Mouse (Mus musculus): ENCODE data around the gene G6pc. TPM values are rescaled to one million over a fixed set of nuclear protein-coding genes. Genes with fewer than 3 reads are reported as not detected.
A peak's percentile ranks its signal among the peaks of the same experiment; 100 is the strongest.

Gene G6pc
- polyA plus RNA-seq, 1 experiment from 2014 or later: not detected

- no peak for ATAC-seq (ENCODE audit: low FRiP score, low read depth)
- peaks cover 22% of the 10 kb centered on the region for H3K4me1 ChIP-seq
- WGBS: 84% methylated on average over 9 of the region's 9 CpGs
- no peak overlapping the region for H3K4me3 ChIP-seq
- no peaks in the 10 kb centered on the region for H3K27me3 ChIP-seq (replicated peaks)
- no peak overlapping the region for H3K4me2 ChIP-seq (replicated peaks)
- H3K36me3 ChIP-seq: no peaks in the 10 kb centered on the region
- no peak overlapping the region for H3K9ac ChIP-seq
- H3K27ac ChIP-seq: no peak overlapping the region
- no peaks in the 10 kb centered on the region for H3K9me3 ChIP-seq
Observed at GRCm38 (mm10) chr11:101335685-101336084, 31.7 kb upstream of the G6pc start.

- H3K9ac ChIP-seq: 0 out of 2 replicates have a peak overlapping the region, but pooled peaks have one; percentile 23
- H3K36me3 ChIP-seq: no peaks in the 10 kb centered on the region
- peak; percentile 86 for ATAC-seq (ENCODE audit: low FRiP score, low read depth)
- WGBS: 0% methylated on average over 9 of the region's 9 CpGs
- H3K27me3 ChIP-seq (replicated peaks): no peaks in the 10 kb centered on the region
- peak overlapping the region; percentile 30 for H3K4me3 ChIP-seq
- peak overlapping the region; percentile 69 for H3K4me2 ChIP-seq (replicated peaks)
- no peak overlapping the region for H3K27ac ChIP-seq
- no peaks in the 10 kb centered on the region for H3K9me3 ChIP-seq
- peaks cover 22% of the 10 kb centered on the region for H3K4me1 ChIP-seq
Observed at GRCm38 (mm10) chr11:101338123-101338760, 29.1 kb upstream of the G6pc start.

- H3K27me3 ChIP-seq (replicated peaks): no peaks in the 10 kb centered on the region
- no peak for ATAC-seq (ENCODE audit: low FRiP score, low read depth)
- no peaks in the 10 kb centered on the region for H3K4me1 ChIP-seq
- H3K36me3 ChIP-seq: no peaks in the 10 kb centered on the region
- H3K4me3 ChIP-seq: no peak overlapping the region
- no peak overlapping the region for H3K9ac ChIP-seq
- no peaks in the 10 kb centered on the region for H3K9me3 ChIP-seq
- WGBS: 71% methylated on average over 10 of the region's 10 CpGs
- H3K4me2 ChIP-seq (replicated peaks): no peak overlapping the region
- H3K27ac ChIP-seq: no peak overlapping the region
Observed at GRCm38 (mm10) chr11:101347083-101347775, 20.1 kb upstream of the G6pc start.

GRCm38 (mm10) chr11:101348774-101349173 is 18.6 kb upstream of the G6pc start:
- Histone ChIP-seq H3K4me1 (no peaks in the 10 kb centered on the region), H3K36me3 (no peaks in the 10 kb centered on the region), H3K9ac (no peak overlapping the region), H3K4me3 (no peak overlapping the region), H3K4me2 (replicated peaks) (no peak overlapping the region), H3K27ac (no peak overlapping the region), H3K9me3 (no peaks in the 10 kb centered on the region), H3K27me3 (replicated peaks) (no peaks in the 10 kb centered on the region)
- no peak for ATAC-seq (ENCODE audit: low FRiP score, low read depth)
- WGBS: 79% methylated on average over 7 of the region's 7 CpGs

- no peak overlapping the region for H3K9ac ChIP-seq
Observed at GRCm38 (mm10) chr11:101349216-101349615, 18.1 kb upstream of the G6pc start.

GRCm38 (mm10) chr11:101351100-101351720 is 16.2 kb upstream of the G6pc start:
- no peaks in the 10 kb centered on the region for H3K4me1 ChIP-seq
- no peak overlapping the region for H3K4me2 ChIP-seq (replicated peaks)
- no peaks in the 10 kb centered on the region for H3K27me3 ChIP-seq (replicated peaks)
- no peaks in the 10 kb centered on the region for H3K9me3 ChIP-seq
- no peak overlapping the region for H3K9ac ChIP-seq
- no peak overlapping the region for H3K27ac ChIP-seq
- H3K36me3 ChIP-seq: no peaks in the 10 kb centered on the region
- H3K4me3 ChIP-seq: no peak overlapping the region
- no peak for ATAC-seq (ENCODE audit: low FRiP score, low read depth)
- WGBS: 74% methylated on average over 11 of the region's 11 CpGs

More at GRCm38 (mm10) chr11:101349216-101349615, 18.1 kb upstream of the G6pc start:
- Histone ChIP-seq H3K4me2 (replicated peaks) (no peak overlapping the region), H3K9me3 (no peaks in the 10 kb centered on the region), H3K4me3 (no peak overlapping the region), H3K27me3 (replicated peaks) (no peaks in the 10 kb centered on the region), H3K4me1 (no peaks in the 10 kb centered on the region), H3K36me3 (no peaks in the 10 kb centered on the region), H3K27ac (no peak overlapping the region)
- WGBS: 81% methylated on average over 3 of the region's 3 CpGs
- no peak for ATAC-seq (ENCODE audit: low FRiP score, low read depth)

GRCm38 (mm10) chr11:101351721-101352111 is 15.6 kb upstream of the G6pc start:
- Histone ChIP-seq H3K36me3 (no peaks in the 10 kb centered on the region), H3K9me3 (no peaks in the 10 kb centered on the region), H3K4me2 (replicated peaks) (no peak overlapping the region), H3K4me1 (no peaks in the 10 kb centered on the region), H3K27me3 (replicated peaks) (no peaks in the 10 kb centered on the region), H3K27ac (no peak overlapping the region), H3K9ac (no peak overlapping the region), H3K4me3 (no peak overlapping the region)
- 79% methylated on average over 3 of the region's 3 CpGs for WGBS
- ATAC-seq (ENCODE audit: low FRiP score, low read depth): no peak

GRCm38 (mm10) chr11:101353436-101353835 is 13.9 kb upstream of the G6pc start:
- 91% methylated on average over 12 of the region's 12 CpGs for WGBS
- Histone ChIP-seq H3K36me3 (no peaks in the 10 kb centered on the region), H3K27me3 (replicated peaks) (no peaks in the 10 kb centered on the region), H3K9me3 (no peaks in the 10 kb centered on the region), H3K9ac (no peak overlapping the region), H3K27ac (no peak overlapping the region), H3K4me3 (no peak overlapping the region), H3K4me1 (no peaks in the 10 kb centered on the region), H3K4me2 (replicated peaks) (no peak overlapping the region)
- no peak for ATAC-seq (ENCODE audit: low FRiP score, low read depth)

GRCm38 (mm10) chr11:101354438-101355010 is 12.8 kb upstream of the G6pc start:
- Histone ChIP-seq H3K9ac (no peak overlapping the region), H3K4me3 (no peak overlapping the region), H3K27ac (no peak overlapping the region), H3K36me3 (no peaks in the 10 kb centered on the region), H3K4me1 (no peaks in the 10 kb centered on the region), H3K4me2 (replicated peaks) (no peak overlapping the region), H3K9me3 (no peaks in the 10 kb centered on the region), H3K27me3 (replicated peaks) (no peaks in the 10 kb centered on the region)
- ATAC-seq (ENCODE audit: low FRiP score, low read depth): no peak
- WGBS: 83% methylated on average over 5 of the region's 5 CpGs

- H3K4me3 ChIP-seq: no peak overlapping the region
- H3K27ac ChIP-seq: no peak overlapping the region
- no peak overlapping the region for H3K9ac ChIP-seq
- no peak overlapping the region for H3K4me2 ChIP-seq (replicated peaks)
- ATAC-seq (ENCODE audit: low FRiP score, low read depth): no peak
- no peaks in the 10 kb centered on the region for H3K27me3 ChIP-seq (replicated peaks)
- no peaks in the 10 kb centered on the region for H3K9me3 ChIP-seq
- no peaks in the 10 kb centered on the region for H3K36me3 ChIP-seq
- H3K4me1 ChIP-seq: no peaks in the 10 kb centered on the region
- WGBS: 93% methylated on average over 2 of the region's 2 CpGs
Observed at GRCm38 (mm10) chr11:101355916-101356315, 11.4 kb upstream of the G6pc start.

- H3K4me3 ChIP-seq: no peak overlapping the region
- 86% methylated on average over 3 of the region's 3 CpGs for WGBS
Observed at GRCm38 (mm10) chr11:101357505-101358182, 9.7 kb upstream of the G6pc start.

GRCm38 (mm10) chr11:101359776-101360175 is 7.6 kb upstream of the G6pc start:
- no peaks in the 10 kb centered on the region for H3K36me3 ChIP-seq
- ATAC-seq (ENCODE audit: low FRiP score, low read depth): no peak
- H3K27ac ChIP-seq: no peak overlapping the region
- H3K4me1 ChIP-seq: no peaks in the 10 kb centered on the region
- H3K9me3 ChIP-seq: no peaks in the 10 kb centered on the region
- no peak overlapping the region for H3K9ac ChIP-seq
- 71% methylated on average over 9 of the region's 9 CpGs for WGBS
- no peaks in the 10 kb centered on the region for H3K27me3 ChIP-seq (replicated peaks)
- H3K4me3 ChIP-seq: no peak overlapping the region
- H3K4me2 ChIP-seq (replicated peaks): no peak overlapping the region

More at GRCm38 (mm10) chr11:101357505-101358182, 9.7 kb upstream of the G6pc start:
- Histone ChIP-seq H3K9me3 (no peaks in the 10 kb centered on the region), H3K4me2 (replicated peaks) (no peak overlapping the region), H3K27ac (no peak overlapping the region), H3K9ac (no peak overlapping the region), H3K36me3 (no peaks in the 10 kb centered on the region), H3K27me3 (replicated peaks) (no peaks in the 10 kb centered on the region), H3K4me1 (no peaks in the 10 kb centered on the region)
- ATAC-seq (ENCODE audit: low FRiP score, low read depth): no peak
